Mouse (Mus musculus) heart, adult 11 months (tissue): ENCODE measurements around the gene Lap3.
A peak's percentile ranks its signal among the peaks of the same experiment; 100 is the strongest.

ENCODE experiments used
- DNase-seq: peaks from one replicate; pipeline ENCODE4 v3.0.0; 2022

Gene Lap3

GRCm38 (mm10) chr5:45496479-45496878, 3.3 kb downstream of the Lap3 start:
- DNase-seq = no peak

- DNase-seq = no peak
Measured at GRCm38 (mm10) chr5:45496930-45497550, 3.9 kb downstream of the Lap3 start.

DNA sequence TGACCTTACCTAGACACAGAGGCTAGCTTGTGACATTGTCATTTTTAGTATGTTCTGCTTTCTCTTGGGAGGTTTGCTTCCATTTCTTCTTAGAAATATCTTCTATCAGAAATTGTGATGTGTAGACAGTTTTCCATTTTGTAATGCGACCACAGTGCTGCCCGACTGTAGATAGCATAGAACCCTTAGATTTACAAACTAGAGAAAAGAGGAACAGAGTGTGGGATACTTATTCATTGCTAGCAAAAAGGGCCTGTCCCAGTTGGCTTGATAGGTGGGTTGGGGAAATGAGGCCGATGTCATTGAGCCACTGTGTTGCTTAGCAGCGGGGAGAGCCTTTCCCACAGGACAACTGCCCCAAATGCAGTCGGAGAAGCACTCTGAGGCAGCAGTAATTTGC, 4.4 kb downstream of the Lap3 start:
- no peak for DNase-seq

DNA sequence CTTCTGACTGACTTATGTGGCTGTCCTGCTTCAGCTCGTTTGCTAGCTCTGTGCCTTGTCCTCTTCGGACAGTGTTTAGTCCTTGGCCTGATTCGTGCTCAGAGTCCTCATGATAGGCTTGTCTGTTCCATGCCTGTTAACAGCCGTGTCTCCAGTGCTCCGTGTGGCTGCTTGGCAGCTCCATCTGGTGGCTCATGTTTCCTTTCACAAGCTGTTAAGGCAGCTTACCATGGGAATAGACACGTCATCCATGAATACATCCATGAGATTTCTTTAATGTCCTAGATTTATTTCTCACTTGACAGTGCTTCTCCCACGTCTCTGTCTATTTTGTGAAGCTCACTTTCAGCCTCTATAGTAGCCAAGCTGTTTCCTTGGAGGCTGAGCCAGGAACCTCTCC, 16.9 kb downstream of the Lap3 start:
- no peak for DNase-seq

- DNase-seq = peak; percentile 64
Measured at GRCm38 (mm10) chr5:45512908-45513307, 19.7 kb downstream of the Lap3 start.

DNA sequence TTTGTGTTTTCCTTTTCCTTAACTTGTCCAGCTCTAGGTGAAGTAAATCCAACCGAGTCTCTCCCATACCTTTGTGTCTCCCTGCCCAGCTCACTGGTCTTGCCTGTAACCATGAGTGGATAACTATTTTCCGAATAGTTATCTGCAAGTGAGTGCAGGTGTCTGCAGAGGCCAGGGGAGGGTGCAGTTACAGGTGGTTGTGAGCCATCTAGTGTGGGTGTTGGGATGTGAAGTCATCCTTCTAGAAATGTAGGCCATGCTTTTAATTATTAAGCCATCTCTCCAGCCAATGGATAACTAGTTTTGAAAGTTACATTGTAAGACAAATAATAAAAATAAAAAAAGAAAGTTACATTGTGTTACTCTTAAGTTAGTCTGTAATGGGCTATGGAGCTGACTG, 20.3 kb downstream of the Lap3 start:
- DNase-seq = peak; percentile 68

- DNase-seq = peak; percentile 39
Measured at GRCm38 (mm10) chr5:45514599-45514998, 21.4 kb downstream of the Lap3 start.

DNA sequence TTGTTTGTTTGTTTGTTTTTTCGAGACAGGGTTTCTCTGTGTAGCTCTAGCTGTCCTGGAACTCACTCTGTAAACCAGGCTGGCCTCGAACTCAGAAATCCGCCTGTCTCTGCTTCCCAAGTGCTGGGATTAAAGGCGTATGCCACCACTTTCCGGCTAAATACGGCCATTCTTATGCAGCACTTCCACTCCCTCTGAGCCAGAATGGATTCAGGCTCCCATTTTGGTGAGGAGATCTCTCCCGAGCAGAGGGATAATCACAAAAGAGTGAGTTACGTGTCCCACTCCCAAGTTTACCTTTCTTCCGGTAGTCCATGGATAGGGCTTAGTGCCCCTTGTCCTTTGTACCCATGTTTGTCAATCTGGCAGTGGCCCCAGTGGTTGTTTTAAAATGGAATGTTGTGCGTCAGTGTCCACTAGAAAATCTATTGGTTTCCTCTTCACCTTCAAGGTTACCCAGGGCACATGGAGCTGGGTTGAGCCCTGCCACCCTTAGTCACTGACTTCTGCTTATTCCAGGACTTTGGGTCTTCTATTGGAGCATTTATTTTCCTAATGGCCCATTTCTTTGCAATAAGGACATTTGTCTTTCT, 22.1 kb downstream of the Lap3 start:
- DNase-seq = no peak

GRCm38 (mm10) chr5:45519960-45520808, 27.0 kb downstream of the Lap3 start, which contains the start of gene Med28:
TSS of gene Med28 (plus strand) at chr5:45520229.
- peak; percentile 100 for DNase-seq

DNA sequence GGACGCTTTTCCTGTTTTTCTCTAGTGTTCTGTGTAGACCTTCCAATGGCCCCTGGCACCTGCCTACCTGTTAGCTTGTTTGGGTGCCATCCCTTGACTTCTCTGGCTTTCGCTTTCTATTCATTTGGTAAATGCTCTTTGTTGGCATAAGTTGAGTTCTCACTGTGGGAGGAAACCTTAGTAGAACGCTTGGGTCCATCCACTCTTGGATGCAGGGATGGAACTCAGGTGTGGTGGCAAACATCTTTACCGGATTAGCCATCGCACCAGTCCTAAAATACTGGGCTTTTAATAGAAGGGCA, 27.6 kb downstream of the Lap3 start:
- DNase-seq = no peak

DNA sequence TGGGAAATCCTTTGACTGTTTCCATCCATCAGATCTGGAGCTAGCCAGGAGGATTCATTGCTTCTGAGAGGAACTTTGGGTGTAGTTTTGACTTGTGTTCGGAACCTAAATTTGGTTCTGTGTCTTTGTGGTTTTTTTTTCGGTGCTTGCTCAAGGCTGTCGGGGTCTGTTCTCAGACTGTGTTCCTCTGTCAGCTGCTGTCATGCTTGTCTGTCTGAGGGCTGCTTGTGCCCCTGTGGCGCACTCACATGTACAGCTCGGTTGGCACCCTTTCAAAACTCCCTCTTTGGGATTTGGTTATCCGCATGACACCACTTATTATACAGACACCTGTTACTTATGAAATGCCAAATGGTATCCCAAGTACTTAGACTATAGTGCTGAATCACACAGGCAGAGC, 28.4 kb downstream of the Lap3 start:
- peak; percentile 76 for DNase-seq

DNA sequence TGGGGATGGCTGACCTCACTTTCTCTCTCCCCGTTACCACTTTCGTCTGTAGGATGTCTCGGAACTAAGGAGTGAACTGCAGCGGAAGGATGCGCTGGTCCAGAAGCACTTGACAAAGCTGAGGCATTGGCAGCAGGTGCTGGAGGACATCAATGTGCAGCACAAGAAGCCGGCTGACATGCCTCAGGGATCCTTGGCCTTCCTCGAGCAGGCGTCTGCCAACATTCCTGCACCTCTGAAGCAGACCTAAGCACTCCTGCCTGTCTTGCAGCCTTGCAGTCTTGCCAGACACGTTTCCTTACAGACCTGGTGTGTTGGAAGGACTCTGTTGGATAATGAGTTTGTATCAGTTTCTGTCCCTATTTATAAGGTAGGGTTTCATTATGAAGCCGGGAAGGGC, 31.9 kb downstream of the Lap3 start:
- peak; percentile 55 for DNase-seq

DNA sequence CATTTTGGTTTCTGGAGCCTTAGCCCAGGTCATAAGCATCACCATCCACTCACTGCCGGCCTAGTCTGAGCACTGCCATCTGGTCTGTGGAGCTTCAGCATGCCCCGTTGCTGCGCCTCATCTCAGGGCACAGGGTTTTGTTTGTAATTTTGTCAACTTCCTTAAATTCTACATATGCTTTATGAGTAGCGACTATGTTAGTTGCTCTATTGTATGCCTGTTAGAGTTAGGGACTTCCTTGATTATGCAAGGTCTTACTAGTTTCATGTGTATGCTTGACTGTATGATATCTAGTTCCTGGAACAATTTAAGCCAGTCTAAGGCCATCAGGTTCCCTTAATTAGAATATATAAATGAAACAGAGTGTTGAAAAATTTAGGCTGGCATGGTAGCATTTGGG, 33.2 kb downstream of the Lap3 start:
- DNase-seq = peak; percentile 42

DNA sequence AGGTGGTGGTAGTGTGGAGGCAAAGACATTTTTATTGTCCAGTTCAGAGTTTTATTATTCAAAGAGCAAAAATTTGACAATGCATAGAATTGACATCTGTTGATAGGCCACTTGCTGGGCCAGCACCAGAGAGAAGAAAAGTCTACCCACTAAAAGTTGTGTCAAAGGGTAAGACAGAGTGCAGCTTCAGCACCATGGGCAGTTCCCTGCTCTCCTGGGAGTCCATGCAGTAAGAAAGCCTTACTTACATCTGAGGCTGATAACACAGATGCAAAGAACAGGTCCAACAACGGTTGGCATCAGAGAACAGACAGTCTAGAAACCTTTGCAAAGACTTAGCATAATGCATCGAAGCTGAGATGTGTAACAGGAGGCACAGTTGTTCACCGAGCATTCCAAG, 36.5 kb downstream of the Lap3 start:
- DNase-seq = no peak

- DNase-seq = peak; percentile 93
Measured at GRCm38 (mm10) chr5:45534319-45535098, 41.3 kb downstream of the Lap3 start.

DNA sequence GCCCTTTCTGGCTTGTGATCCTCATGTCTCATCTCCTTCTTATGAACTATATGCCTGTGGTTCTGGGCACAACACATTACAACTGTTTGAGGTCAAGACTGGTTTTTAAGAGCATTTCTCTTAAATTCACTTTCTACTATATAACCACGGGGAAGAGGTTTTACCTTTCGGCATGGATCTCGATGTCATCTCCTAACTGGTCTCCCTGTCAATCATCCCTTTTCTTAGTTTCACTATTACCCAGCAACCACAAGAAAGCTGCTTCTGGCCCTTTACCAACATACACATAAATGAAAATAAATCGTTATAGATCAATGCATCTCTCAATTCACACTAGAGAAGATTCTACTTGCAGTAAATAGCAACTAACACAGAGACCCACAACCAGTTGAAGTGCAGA, 42.0 kb downstream of the Lap3 start:
- DNase-seq = no peak

- no peak for DNase-seq
Measured at GRCm38 (mm10) chr5:45539502-45539901, 46.3 kb downstream of the Lap3 start.

GRCm38 (mm10) chr5:45543374-45543773, 50.2 kb downstream of the Lap3 start:
- no peak for DNase-seq

DNA sequence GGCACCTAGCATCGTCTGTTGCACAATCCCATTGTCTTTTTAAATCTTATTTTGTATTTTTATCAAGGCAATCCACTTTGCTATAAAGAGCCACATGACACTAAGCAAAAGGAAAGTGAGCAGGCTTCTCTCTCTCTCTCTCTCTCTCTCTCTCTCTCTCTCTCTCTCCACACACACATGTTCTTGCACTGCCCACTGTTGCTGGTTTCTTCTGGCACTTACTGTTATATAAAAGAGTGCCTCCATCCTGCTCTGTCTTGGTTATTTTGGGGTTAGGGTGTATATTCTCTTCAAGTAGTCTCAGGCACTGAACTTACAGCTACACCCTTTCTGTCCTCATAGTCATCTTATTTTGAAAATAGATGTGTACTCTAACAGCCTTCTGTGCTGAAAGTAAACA, 56.4 kb downstream of the Lap3 start:
- DNase-seq = no peak
